Mouse (Mus musculus) testis, adult 10 weeks (tissue): ENCODE results near the gene Olfr750. TPM values are rescaled to one million over a fixed set of nuclear protein-coding genes. Genes with fewer than 3 reads are reported as not detected.

Experiments used
- polyA plus RNA-seq: library from polyadenylated mRNA; stranded (reverse); fragments of 350-450 nt; fragmentation: Illumina TruSeq; extraction: RNeasy Lipid Tissue Mini Kit (QIAGEN cat#74804); gene quantifications from one replicate; pipeline ENCODE4 v1.2.3, GENCODE M21; 2014; ENCODE audit warnings: low read depth, low replicate concordance

The Olfr750 gene
- 0.29 TPM for polyA plus RNA-seq

DNA sequence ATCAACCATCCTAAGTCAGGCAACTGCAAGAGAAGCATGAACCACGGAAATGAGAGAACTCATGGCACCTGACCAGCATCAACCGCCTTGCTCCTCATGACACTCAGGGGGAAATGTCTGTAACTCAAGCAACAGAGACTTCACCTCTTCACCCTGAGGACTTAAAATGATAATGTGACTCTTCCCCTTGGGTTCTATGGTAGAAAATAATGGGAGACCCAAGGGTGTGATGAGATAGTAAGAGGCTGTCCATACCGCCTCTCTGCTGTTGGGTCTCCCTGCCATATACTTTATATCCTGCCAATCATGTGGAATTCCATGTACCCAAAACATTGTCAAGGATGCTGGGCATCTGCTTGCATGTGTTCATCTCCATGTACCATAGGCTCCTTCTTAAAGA is at the start of gene Olfr750:
TSS of gene Olfr750 (minus strand) at position 101 of the 400 bp plus-strand sequence.

DNA sequence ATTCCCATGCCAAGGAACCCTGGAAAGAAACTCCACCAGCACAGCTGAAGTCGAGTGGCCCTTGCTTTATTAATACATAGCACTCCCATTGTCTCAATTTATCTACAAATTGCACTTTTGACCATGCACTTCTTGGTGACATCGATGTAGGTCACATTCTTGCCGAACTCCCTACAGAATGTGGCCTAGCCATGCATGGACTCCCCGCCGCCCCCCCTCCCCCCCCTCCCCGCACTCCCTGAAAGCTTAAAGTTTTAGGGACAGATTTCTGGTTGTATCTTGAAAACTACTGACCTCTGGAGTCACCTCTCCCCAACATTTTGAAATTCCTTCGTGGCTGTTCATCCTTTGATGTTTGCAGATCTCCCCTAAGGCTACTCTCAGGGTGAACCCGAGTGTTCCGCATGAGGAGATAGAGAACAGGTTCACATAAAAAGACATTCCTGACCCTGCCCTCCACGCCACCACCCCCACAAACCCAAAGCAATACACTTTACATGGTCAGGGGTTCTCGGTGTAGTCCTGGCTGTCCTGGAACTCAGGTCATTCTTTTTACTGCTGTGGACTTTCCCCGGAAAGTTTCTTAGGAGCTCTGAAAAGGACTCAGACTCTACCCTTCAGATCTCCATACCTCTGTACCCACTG is 39.8 kb upstream of the Olfr750 start, which contains the start of gene Eddm3b:
TSS of gene Eddm3b (plus strand) at position 511 of the 645 bp plus-strand sequence.

DNA sequence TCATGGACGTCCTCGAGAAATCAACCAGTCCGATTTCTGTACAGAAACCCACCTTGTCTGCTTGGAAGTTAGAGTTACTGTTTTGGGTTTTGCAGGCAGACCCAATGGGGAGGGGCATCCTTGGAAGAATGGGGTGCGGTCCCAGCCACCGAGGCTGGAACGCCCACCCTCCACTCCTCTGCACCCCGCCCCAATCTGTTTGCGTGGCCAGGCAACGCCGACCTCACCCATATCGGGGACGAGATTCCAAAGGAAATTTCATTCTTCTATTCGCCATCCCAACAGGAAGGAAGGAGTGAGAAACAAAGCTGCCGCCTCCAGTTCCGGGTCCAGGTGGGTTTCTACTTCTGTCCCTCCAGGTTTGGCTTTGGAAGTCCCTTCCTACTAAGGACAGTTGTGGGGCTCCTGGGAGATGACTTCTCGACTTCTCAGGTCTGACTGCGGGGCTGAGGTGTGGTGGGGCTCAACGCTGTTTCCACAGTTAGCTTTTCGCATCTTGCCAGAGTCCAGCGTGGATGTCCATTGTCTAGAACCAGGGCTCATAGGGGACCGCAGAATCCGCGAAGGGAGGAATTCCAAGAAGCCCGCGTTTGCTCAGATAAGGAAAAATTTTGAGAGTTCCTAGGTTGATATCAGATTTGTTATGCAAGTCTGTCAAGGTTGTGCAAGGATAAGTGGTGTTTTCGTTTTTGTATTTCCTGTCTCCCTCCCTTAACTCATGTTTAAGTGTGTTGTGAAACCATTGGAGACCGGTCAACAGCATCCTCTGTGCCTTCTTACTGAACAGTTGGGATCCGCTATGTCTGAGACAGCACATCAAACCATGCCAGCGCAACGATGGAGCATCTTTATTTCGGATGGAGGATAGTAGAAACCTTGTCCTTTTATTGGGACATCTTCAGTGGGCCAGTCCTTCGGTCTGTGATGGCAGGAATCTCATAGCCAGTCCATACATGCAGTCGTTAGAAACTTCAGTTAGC is 17.0 kb upstream of the Olfr750 start, which contains the start of the genes Rnase4 and Ang:
TSS of gene Rnase4 (plus strand) at position 157 of the 980 bp plus-strand sequence.
TSS of gene Ang (plus strand) at position 230 of the 980 bp plus-strand sequence.

DNA sequence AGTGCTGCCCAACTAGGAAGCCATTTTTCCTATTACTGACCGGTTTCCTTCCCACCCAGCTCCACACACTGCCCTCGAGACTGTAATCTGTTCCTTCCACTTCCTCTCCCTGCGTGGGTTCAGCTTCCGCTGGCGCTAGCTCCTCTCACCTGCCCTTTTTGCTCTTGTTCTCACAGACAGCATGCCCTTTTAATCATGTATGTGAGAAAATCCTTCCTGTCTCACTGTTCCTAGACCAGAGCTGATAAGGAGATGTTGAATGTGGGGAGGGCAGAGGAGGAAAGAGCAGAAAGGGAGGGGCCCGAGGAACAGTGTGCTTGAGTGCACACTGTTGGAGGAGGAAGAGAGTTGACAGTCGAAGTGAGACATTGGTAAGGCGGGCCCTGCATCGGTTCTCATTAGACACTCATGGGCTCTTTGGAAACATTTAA is 16.8 kb downstream of the Olfr750 start, which contains the start of gene Rnase12:
TSS of gene Rnase12 (minus strand) at position 261 of the 431 bp plus-strand sequence.

DNA sequence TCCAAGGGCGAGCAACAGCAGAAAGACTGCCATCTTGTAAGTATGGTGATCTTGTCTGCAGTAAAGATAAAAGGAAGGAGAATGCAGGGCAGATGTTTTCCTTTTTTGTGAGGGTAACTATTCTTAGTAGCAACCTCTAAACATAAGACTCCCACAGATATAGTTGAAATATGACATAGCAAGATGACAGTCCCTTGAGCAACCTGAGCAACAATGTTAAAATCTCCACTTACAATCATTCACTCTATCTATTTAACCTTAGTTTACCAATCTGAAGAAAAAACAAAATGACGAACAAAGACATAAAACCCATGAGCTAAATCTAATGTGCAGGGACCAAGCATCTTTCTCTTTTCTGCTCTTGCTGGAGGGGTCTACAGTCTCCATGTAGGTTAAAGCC is 24.2 kb downstream of the Olfr750 start, which contains the start of gene Rnase11:
TSS of gene Rnase11 (minus strand) at position 101 of the 400 bp plus-strand sequence.

DNA sequence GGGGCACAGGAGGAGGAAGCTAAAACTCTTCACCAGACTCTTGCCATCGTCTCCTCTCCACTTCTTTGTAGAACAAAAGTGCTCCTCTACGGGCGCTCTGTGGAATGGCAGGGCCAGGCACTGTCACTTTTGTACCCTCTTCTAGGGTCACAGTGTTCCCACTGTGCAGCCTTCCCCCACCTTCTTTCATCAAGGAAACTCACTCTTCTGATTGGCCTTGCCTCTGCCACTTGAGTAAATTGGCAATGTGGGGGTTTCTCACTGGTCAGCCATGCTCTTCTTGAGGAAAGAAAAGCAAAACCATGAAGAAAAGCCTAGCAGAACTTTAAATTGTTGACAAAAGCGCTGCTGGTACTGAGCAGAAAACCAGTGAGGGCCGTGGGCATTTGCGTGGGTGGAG is 32.5 kb downstream of the Olfr750 start, which contains the start of gene Rnase9:
TSS of gene Rnase9 (minus strand) at position 101 of the 400 bp plus-strand sequence.

Other genes with a start within 250 kb of the Olfr750 start
- 2.8 TPM for gene Tep1, start 203.9 kb downstream of the Olfr750 start, polyA plus RNA-seq
- 0.06 TPM for gene Klhl33, start 176.9 kb downstream of the Olfr750 start, polyA plus RNA-seq
- 12.3 TPM for gene Osgep, start 149.5 kb downstream of the Olfr750 start, polyA plus RNA-seq
- gene Apex1, start 149.5 kb downstream of the Olfr750 start, polyA plus RNA-seq = 20.7 TPM
- gene Pip4p1, start 143.6 kb downstream of the Olfr750 start, polyA plus RNA-seq = 17.5 TPM
- gene Pnp, start 143.4 kb downstream of the Olfr750 start, polyA plus RNA-seq = 6.9 TPM
- not detected for gene Gm49342, start 129.9 kb downstream of the Olfr750 start, polyA plus RNA-seq
- 5.4 TPM for gene Pnp2, start 118.4 kb downstream of the Olfr750 start, polyA plus RNA-seq
- 8.1 TPM for gene Rnase10, start 66.7 kb downstream of the Olfr750 start, polyA plus RNA-seq
- 2.0 TPM for gene Rnase9, start 32.6 kb downstream of the Olfr750 start, polyA plus RNA-seq
- 0.34 TPM for gene Rnase11, start 24.3 kb downstream of the Olfr750 start, polyA plus RNA-seq
- 1.3 TPM for gene Rnase12, start 16.8 kb downstream of the Olfr750 start, polyA plus RNA-seq
- 18.4 TPM for gene Rnase4, start 16.6 kb upstream of the Olfr750 start, polyA plus RNA-seq
- 0.56 TPM for gene Ang, start 16.7 kb upstream of the Olfr750 start, polyA plus RNA-seq
- gene Eddm3b, start 40.0 kb upstream of the Olfr750 start, polyA plus RNA-seq = 0.88 TPM
- 0.80 TPM for gene Rnase6, start 49.5 kb upstream of the Olfr750 start, polyA plus RNA-seq
- not detected for gene Rnase1, start 72.3 kb upstream of the Olfr750 start, polyA plus RNA-seq
- gene Rnase2b, start 87.8 kb upstream of the Olfr750 start, polyA plus RNA-seq = not detected
- gene Ang2, start 124.7 kb upstream of the Olfr750 start, polyA plus RNA-seq = not detected
- not detected for gene Ear14, start 129.0 kb upstream of the Olfr750 start, polyA plus RNA-seq
- gene Rnase2a, start 181.7 kb upstream of the Olfr750 start, polyA plus RNA-seq = not detected